Mouse (Mus musculus) C2C12 (cell line): Measurements from ENCODE around the gene Serpina3k.

Source experiments
- CTCF ChIP-seq: IDR thresholded peaks from one replicate; pipeline ENCODE4 v1.5.1; 2011; ENCODE audit not compliant: control insufficient read depth, insufficient read depth, insufficient read length
- USF1 ChIP-seq: IDR thresholded peaks from one replicate; pipeline ENCODE4 v1.6.1; 2011; ENCODE audit warnings: low read depth, mild to moderate bottlenecking, control low read depth, moderate library complexity

DNA sequence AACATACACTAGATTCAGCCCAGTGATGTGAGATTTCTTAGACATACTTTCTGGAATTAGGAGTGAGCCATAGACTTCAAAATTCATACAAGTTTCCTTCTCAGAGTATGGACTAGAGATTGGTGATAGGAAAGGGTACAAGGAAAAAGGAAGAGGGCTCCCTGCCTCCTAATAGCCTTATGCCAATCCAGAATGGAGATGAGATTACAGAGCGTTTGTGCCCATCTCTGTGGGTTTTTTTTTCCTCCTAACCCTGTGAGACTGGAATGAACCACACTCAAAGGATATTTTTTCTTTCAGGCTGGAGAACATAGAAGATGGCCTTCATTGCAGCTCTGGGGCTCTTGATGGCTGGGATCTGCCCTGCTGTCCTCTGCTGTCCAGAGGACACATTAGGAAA is 24.0 kb upstream of the Serpina3k start, which contains the start of gene Serpina3j:
- TF ChIP-seq CTCF = no peak
- no peak for TF ChIP-seq USF1
